Mouse (Mus musculus) liver, postnatal 0 days (tissue): ENCODE results near the gene Plekhg2.

ENCODE experiments used
- CTCF ChIP-seq: sonication (generic); IDR thresholded peaks from 2 replicates; pipeline ENCODE4 v1.5.1; 2016; ENCODE audit warnings: antibody characterized with exemption, low read depth
- EP300 ChIP-seq: IDR thresholded peaks from 2 replicates; pipeline ENCODE4 v1.6.1; 2016; ENCODE audit warnings: antibody characterized with exemption, low read depth, mild to moderate bottlenecking

DNA sequence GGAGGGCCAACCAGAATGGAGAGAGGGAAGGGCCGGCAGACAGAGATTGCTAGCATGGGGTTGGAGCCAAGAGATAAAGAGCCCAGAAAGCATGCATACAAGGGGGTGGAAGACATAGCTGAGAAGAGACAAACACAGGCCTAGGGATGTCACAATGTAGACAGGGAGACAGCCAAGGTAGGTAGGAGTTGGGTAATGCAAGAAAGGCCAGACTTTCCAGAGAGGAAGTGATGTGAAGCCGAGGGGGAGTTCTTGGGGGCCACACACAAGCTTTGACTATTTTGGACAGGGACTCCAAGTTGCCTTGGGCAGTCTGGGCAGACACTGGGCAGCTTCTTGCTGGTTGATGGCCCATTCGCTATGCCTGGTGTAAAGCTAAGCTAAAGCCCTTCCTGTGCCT is 29.5 kb upstream of the Plekhg2 start:
- TF ChIP-seq EP300, result no peak
- TF ChIP-seq CTCF, result no peak
